Mouse (Mus musculus) G1E (cell line): ENCODE measurements around the gene Wwc1.

Experiments used
- CTCF ChIP-seq: IDR thresholded peaks from 2 replicates; pipeline ENCODE4 v1.5.1; 2012; ENCODE audit warnings: low read depth, low read length, inconsistent platforms, mixed read lengths
- POLR2AphosphoS5 ChIP-seq: IDR thresholded peaks from 2 replicates; pipeline ENCODE4 v1.6.1; 2012; ENCODE audit warnings: low read depth, low read length, inconsistent platforms; ENCODE audit not compliant: insufficient replicate concordance

GRCm38 (mm10) chr11:35959270-35959669 is 21.1 kb downstream of the Wwc1 start:
- TF ChIP-seq CTCF (no peak), POLR2AphosphoS5 (no peak)
